Mouse (Mus musculus): ENCODE results near the gene Stard13. TPM values are rescaled to one million over a fixed set of nuclear protein-coding genes. Genes with fewer than 3 reads are reported as not detected.
A peak's percentile ranks its signal among the peaks of the same experiment; 100 is the strongest.

The Stard13 gene
- polyA plus RNA-seq, 1 experiment from 2014 or later: 1.4 TPM

DNA sequence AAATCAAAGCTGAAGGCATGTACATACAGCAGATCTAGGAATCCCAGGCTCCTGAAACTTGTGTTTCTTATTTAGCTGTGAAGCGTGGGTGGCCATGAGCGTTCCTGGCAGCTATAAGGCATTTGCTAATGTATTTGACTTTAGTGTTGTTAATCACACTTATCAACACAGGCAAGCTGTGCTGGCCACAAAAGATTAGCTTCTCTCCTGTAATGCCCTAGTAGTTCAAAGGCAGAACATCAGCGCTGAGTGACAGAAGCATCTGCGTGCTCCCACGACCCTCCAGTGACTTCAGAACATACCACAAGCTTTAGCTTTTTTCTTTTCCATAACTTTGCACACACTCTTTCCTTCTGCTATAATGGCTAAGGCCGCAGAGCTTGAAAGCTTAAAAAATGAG is 97.7 kb downstream of the Stard13 start:
- no peaks in the 10 kb centered on the region for H3K27me3 ChIP-seq (ENCODE audit: control insufficient read depth, insufficient read depth, low read length)
- ATAC-seq (replicated peaks; ENCODE audit: insufficient number of reproducible peaks, low FRiP score, low TSS enrichment): no peak
- H3K27ac ChIP-seq (ENCODE audit: low read depth, low read length): no peak overlapping the region
- WGBS (ENCODE audit: insufficient replicate concordance): 23% methylated on average over 6 of the region's 6 CpGs
- H3K36me3 ChIP-seq (ENCODE audit: control insufficient read depth, insufficient read depth, low read length): no peaks in the 10 kb centered on the region
- no peaks in the 10 kb centered on the region for H3K9me3 ChIP-seq (replicated peaks; ENCODE audit: control insufficient read depth, low read length)
- no peak overlapping the region for H3K4me3 ChIP-seq (ENCODE audit: low read depth, low read length)
- H3K9ac ChIP-seq (ENCODE audit: low read depth, low read length): no peak overlapping the region
- H3K4me2 ChIP-seq: no peak overlapping the region
- peaks cover 14% of the 10 kb centered on the region for H3K4me1 ChIP-seq (ENCODE audit: control insufficient read depth, insufficient read depth, low read length)

DNA sequence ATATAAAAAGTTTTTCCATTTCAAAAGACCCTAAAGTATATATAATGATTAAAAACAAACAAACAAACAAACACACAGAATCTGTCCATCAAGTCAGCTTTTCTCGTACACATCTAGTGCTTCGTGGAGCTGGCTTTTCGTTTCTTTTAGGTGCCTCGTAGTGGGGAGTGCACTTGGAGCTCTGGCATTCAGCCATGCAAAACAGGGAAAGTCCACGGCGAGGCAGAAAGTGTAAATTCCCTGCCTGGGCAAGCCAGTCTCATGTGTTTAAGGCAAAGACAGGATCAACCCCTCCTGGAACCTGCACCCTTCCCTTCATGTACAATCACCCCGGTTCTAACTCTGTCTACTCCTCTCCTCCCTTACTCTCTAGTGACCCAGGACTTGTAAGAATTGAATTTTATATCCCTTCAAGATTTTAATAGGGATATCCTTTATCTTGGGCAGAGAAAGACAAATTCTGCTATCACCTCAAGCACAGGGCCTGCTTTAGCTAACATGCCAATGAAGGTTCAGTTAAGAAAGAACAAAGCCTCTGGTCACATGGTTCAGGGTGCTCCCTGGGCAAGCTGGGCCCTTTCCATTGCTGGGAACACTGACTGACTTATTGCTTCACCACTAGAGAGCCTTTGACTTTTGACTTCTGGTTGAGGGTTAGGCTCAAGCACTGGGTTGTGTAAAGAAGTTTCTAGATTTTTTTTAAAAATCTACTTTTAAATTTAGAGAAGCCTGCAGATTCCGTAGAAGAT is 98.4 kb downstream of the Stard13 start:
- no peak overlapping the region for H3K27ac ChIP-seq (ENCODE audit: low read depth, low read length)

GRCm38 (mm10) chr5:151134202-151134601 is 99.4 kb downstream of the Stard13 start:
- H3K9me3 ChIP-seq (replicated peaks; ENCODE audit: control insufficient read depth, low read length): no peaks in the 10 kb centered on the region
- 86% methylated on average over 4 of the region's 4 CpGs for WGBS (ENCODE audit: insufficient replicate concordance)
- no peaks in the 10 kb centered on the region for H3K27me3 ChIP-seq (ENCODE audit: control insufficient read depth, insufficient read depth, low read length)
- H3K36me3 ChIP-seq (ENCODE audit: control insufficient read depth, insufficient read depth, low read length): no peaks in the 10 kb centered on the region
- H3K4me1 ChIP-seq (ENCODE audit: control insufficient read depth, insufficient read depth, low read length): peaks cover 14% of the 10 kb centered on the region
- no peak overlapping the region for H3K4me2 ChIP-seq
- no peak overlapping the region for H3K27ac ChIP-seq (ENCODE audit: low read depth, low read length)
- no peak for ATAC-seq (replicated peaks; ENCODE audit: insufficient number of reproducible peaks, low FRiP score, low TSS enrichment)
- H3K4me3 ChIP-seq (ENCODE audit: low read depth, low read length): no peak overlapping the region
- H3K9ac ChIP-seq (ENCODE audit: low read depth, low read length): no peak overlapping the region

More for the DNA sequence above, 98.4 kb downstream of the Stard13 start:
- Histone ChIP-seq H3K9me3 (replicated peaks; ENCODE audit: control insufficient read depth, low read length) (no peaks in the 10 kb centered on the region), H3K4me2 (no peak overlapping the region), H3K36me3 (ENCODE audit: control insufficient read depth, insufficient read depth, low read length) (no peaks in the 10 kb centered on the region), H3K4me3 (ENCODE audit: low read depth, low read length) (no peak overlapping the region), H3K4me1 (ENCODE audit: control insufficient read depth, insufficient read depth, low read length) (peaks cover 14% of the 10 kb centered on the region), H3K27me3 (ENCODE audit: control insufficient read depth, insufficient read depth, low read length) (no peaks in the 10 kb centered on the region), H3K9ac (ENCODE audit: low read depth, low read length) (no peak overlapping the region)
- no peak for ATAC-seq (replicated peaks; ENCODE audit: insufficient number of reproducible peaks, low FRiP score, low TSS enrichment)
- 58% methylated on average over 8 of the region's 8 CpGs for WGBS (ENCODE audit: insufficient replicate concordance)

DNA sequence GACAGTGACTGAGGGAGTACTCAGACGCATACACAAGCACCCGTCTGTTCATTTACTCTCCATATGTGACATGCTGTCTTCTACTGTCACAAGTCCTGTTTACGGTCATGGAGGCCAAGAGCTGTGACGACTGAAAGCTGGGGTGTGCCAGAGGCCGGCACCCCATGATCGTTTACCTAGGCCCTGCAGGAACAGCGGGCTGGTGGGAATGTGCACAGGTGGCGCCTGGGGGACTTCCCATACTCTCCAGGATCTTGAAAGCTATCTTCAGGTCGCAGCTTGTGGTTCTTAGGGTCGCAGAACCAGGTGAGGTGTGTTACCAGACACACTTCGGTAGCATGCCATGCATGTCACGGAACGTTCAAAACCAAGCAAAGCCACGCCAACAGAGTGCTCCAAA is 99.9 kb downstream of the Stard13 start:
- Histone ChIP-seq H3K27ac (ENCODE audit: low read depth, low read length) (no peak overlapping the region), H3K4me2 (no peak overlapping the region), H3K4me1 (ENCODE audit: control insufficient read depth, insufficient read depth, low read length) (peaks cover 14% of the 10 kb centered on the region), H3K9ac (ENCODE audit: low read depth, low read length) (no peak overlapping the region), H3K4me3 (ENCODE audit: low read depth, low read length) (no peak overlapping the region), H3K27me3 (ENCODE audit: control insufficient read depth, insufficient read depth, low read length) (no peaks in the 10 kb centered on the region), H3K36me3 (ENCODE audit: control insufficient read depth, insufficient read depth, low read length) (no peaks in the 10 kb centered on the region), H3K9me3 (replicated peaks; ENCODE audit: control insufficient read depth, low read length) (no peaks in the 10 kb centered on the region)
- WGBS (ENCODE audit: insufficient replicate concordance): 91% methylated on average over 14 of the region's 14 CpGs
- no peak for ATAC-seq (replicated peaks; ENCODE audit: insufficient number of reproducible peaks, low FRiP score, low TSS enrichment)

- WGBS (ENCODE audit: insufficient replicate concordance): 54% methylated on average over 2 of the region's 2 CpGs
Measured at GRCm38 (mm10) chr5:151129762-151130161, 103.9 kb downstream of the Stard13 start.

GRCm38 (mm10) chr5:151127298-151127717 is 106.3 kb downstream of the Stard13 start:
- H3K27ac ChIP-seq (ENCODE audit: low read depth, low read length): no peak overlapping the region
- no peaks in the 10 kb centered on the region for H3K9me3 ChIP-seq (replicated peaks; ENCODE audit: control insufficient read depth, low read length)
- no peak overlapping the region for H3K9ac ChIP-seq (ENCODE audit: low read depth, low read length)
- 0 out of 2 replicates have a peak overlapping the region, but pooled peaks have one; percentile 27 for H3K4me2 ChIP-seq
- ATAC-seq (replicated peaks; ENCODE audit: insufficient number of reproducible peaks, low FRiP score, low TSS enrichment): no peak
- H3K4me3 ChIP-seq (ENCODE audit: low read depth, low read length): no peak overlapping the region
- no peaks in the 10 kb centered on the region for H3K27me3 ChIP-seq (ENCODE audit: control insufficient read depth, insufficient read depth, low read length)
- 46% methylated on average over 6 of the region's 6 CpGs for WGBS (ENCODE audit: insufficient replicate concordance)
- no peaks in the 10 kb centered on the region for H3K4me1 ChIP-seq (ENCODE audit: control insufficient read depth, insufficient read depth, low read length)
- H3K36me3 ChIP-seq (ENCODE audit: control insufficient read depth, insufficient read depth, low read length): no peaks in the 10 kb centered on the region

More at GRCm38 (mm10) chr5:151129762-151130161, 103.9 kb downstream of the Stard13 start:
- Histone ChIP-seq H3K4me3 (ENCODE audit: low read depth, low read length) (no peak overlapping the region), H3K27ac (ENCODE audit: low read depth, low read length) (no peak overlapping the region), H3K27me3 (ENCODE audit: control insufficient read depth, insufficient read depth, low read length) (no peaks in the 10 kb centered on the region), H3K36me3 (ENCODE audit: control insufficient read depth, insufficient read depth, low read length) (no peaks in the 10 kb centered on the region), H3K4me2 (no peak overlapping the region), H3K4me1 (ENCODE audit: control insufficient read depth, insufficient read depth, low read length) (no peaks in the 10 kb centered on the region), H3K9me3 (replicated peaks; ENCODE audit: control insufficient read depth, low read length) (no peaks in the 10 kb centered on the region), H3K9ac (ENCODE audit: low read depth, low read length) (no peak overlapping the region)
- ATAC-seq (replicated peaks; ENCODE audit: insufficient number of reproducible peaks, low FRiP score, low TSS enrichment): no peak

DNA sequence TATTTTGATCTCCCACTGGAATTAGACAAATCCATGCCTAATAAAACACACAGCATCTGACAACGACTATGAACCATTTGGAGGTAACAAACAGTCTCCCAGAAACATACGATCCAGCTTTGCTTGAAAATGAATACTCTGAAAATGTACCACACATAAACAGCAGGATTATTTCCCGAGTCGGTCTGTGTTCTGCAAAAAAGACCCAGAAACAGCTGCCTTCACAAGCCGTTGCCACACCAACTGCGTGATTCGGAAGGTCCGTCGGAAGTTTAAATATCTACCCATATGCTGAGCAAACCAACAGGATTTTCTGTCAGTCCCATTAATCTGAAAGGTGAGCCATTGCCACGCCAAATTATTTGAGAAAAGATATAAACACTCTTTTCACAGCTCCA is 107.0 kb downstream of the Stard13 start:
- H3K36me3 ChIP-seq (ENCODE audit: control insufficient read depth, insufficient read depth, low read length): no peaks in the 10 kb centered on the region
- H3K9me3 ChIP-seq (replicated peaks; ENCODE audit: control insufficient read depth, low read length): no peaks in the 10 kb centered on the region
- no peak overlapping the region for H3K4me3 ChIP-seq (ENCODE audit: low read depth, low read length)
- H3K27ac ChIP-seq (ENCODE audit: low read depth, low read length): no peak overlapping the region
- no peak overlapping the region for H3K4me2 ChIP-seq
- H3K27me3 ChIP-seq (ENCODE audit: control insufficient read depth, insufficient read depth, low read length): no peaks in the 10 kb centered on the region
- no peak for ATAC-seq (replicated peaks; ENCODE audit: insufficient number of reproducible peaks, low FRiP score, low TSS enrichment)
- H3K4me1 ChIP-seq (ENCODE audit: control insufficient read depth, insufficient read depth, low read length): no peaks in the 10 kb centered on the region
- 75% methylated on average over 10 of the region's 10 CpGs for WGBS (ENCODE audit: insufficient replicate concordance)
- no peak overlapping the region for H3K9ac ChIP-seq (ENCODE audit: low read depth, low read length)

DNA sequence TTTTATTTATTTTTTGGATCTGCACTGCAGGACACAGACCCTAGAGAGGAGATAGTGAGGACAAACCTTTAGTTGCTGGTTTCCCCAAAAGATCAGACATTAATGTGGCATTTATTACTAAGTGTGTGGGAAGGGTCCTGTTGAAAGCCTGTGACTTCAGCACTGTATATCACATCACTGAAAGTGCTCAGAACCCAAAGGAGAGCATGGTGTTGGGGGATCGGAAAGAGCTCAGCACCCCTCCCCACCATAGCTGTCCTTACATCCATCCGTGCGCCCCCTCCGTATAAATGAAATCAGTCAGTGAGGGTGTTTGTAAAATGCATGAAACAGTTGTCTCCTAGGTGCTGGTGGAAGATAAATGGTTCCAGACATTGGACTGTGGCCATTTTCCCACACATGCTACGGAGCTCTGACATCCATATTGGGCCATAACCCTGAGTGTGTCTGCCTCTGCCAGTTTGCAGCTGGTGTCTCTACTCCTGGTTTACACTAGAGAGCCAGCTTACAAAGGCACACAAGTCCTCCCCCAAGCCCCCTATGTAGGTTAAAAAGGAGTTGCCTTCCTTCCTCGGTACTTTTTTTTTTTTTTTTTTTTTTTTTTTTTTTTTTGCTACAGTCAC is 107.5 kb downstream of the Stard13 start:
- no peak overlapping the region for H3K9ac ChIP-seq (ENCODE audit: low read depth, low read length)
- no peak overlapping the region for H3K27ac ChIP-seq (ENCODE audit: low read depth, low read length)
- H3K27me3 ChIP-seq (ENCODE audit: control insufficient read depth, insufficient read depth, low read length): no peaks in the 10 kb centered on the region
- H3K4me2 ChIP-seq: no peak overlapping the region
- H3K4me1 ChIP-seq (ENCODE audit: control insufficient read depth, insufficient read depth, low read length): no peaks in the 10 kb centered on the region
- no peak for ATAC-seq (replicated peaks; ENCODE audit: insufficient number of reproducible peaks, low FRiP score, low TSS enrichment)
- H3K4me3 ChIP-seq (ENCODE audit: low read depth, low read length): no peak overlapping the region
- no peaks in the 10 kb centered on the region for H3K9me3 ChIP-seq (replicated peaks; ENCODE audit: control insufficient read depth, low read length)
- 57% methylated on average over 6 of the region's 6 CpGs for WGBS (ENCODE audit: insufficient replicate concordance)
- no peaks in the 10 kb centered on the region for H3K36me3 ChIP-seq (ENCODE audit: control insufficient read depth, insufficient read depth, low read length)

DNA sequence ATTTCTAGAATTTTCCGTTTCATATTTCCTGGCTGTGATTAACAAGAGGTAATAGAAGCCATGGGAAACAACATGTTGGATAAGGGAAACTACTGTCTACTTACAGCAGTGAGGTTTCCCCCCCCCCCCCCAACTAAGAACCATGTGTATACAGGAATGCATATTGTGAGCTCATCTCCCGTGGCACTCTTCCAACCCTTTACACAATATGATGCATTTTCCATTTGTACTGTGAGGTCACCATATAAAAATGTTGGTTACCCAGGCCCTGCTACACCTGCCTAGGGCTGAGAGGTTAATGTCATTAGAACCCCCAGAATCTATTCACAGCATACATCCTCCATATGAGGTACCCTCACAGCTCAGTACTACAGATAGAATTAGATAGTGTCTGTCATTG is 115.8 kb downstream of the Stard13 start:
- no peak overlapping the region for H3K27ac ChIP-seq (ENCODE audit: low read depth, low read length)
- H3K4me2 ChIP-seq: no peak overlapping the region
- no peaks in the 10 kb centered on the region for H3K4me1 ChIP-seq (ENCODE audit: control insufficient read depth, insufficient read depth, low read length)
- no peak overlapping the region for H3K9ac ChIP-seq (ENCODE audit: low read depth, low read length)
- WGBS (ENCODE audit: insufficient replicate concordance): 59% methylated on average over 2 of the region's 2 CpGs
- no peak for ATAC-seq (replicated peaks; ENCODE audit: insufficient number of reproducible peaks, low FRiP score, low TSS enrichment)
- H3K4me3 ChIP-seq (ENCODE audit: low read depth, low read length): no peak overlapping the region
- H3K9me3 ChIP-seq (replicated peaks; ENCODE audit: control insufficient read depth, low read length): no peaks in the 10 kb centered on the region
- no peaks in the 10 kb centered on the region for H3K27me3 ChIP-seq (ENCODE audit: control insufficient read depth, insufficient read depth, low read length)
- H3K36me3 ChIP-seq (ENCODE audit: control insufficient read depth, insufficient read depth, low read length): no peaks in the 10 kb centered on the region

Data from heart, embryonic 11.5 days (tissue).